Mouse (Mus musculus): Measurements from ENCODE around the gene Sh3yl1. TPM values are rescaled to one million over a fixed set of nuclear protein-coding genes. Genes with fewer than 3 reads are reported as not detected.

Sh3yl1 gene
- polyA plus RNA-seq, 1 experiment from 2014 or later, result 36.0 TPM

DNA sequence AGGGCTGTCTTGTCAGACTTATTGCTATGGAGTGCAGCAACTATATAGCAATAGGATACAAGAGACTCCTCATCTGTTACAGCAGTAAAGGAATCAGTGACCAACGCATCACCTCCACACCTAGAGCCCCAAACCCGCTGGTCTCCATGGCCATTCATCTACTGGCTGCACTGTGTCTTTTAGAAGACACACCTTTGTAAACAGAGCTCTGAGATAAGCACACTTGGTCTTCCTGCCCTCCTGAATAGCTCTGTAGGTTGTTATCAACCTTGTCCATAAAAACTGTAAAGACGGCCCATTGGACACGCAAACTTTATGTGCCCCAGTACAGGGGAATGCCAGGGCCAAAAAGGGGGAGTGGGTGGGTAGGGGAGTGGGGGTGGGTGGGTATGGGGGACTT lies 14.4 kb upstream of the Sh3yl1 start:
- H3K27ac ChIP-seq, result peak overlapping the region; percentile 84
- peak overlapping the region; percentile 27 for H3K4me2 ChIP-seq
- peaks cover 86% of the 10 kb centered on the region for H3K36me3 ChIP-seq
- H3K4me3 ChIP-seq, result no peak overlapping the region
- 31% methylated on average over 4 of the region's 4 CpGs for WGBS (ENCODE audit: insufficient replicate concordance)
- H3K9ac ChIP-seq, result peak overlapping the region; percentile 35; the same call in 1 of the 2 replicates
- no peaks in the 10 kb centered on the region for H3K9me3 ChIP-seq (replicated peaks)
- no peaks in the 10 kb centered on the region for H3K27me3 ChIP-seq (replicated peaks)
- ATAC-seq, result peak; percentile 96
- peaks cover 38% of the 10 kb centered on the region for H3K4me1 ChIP-seq

DNA sequence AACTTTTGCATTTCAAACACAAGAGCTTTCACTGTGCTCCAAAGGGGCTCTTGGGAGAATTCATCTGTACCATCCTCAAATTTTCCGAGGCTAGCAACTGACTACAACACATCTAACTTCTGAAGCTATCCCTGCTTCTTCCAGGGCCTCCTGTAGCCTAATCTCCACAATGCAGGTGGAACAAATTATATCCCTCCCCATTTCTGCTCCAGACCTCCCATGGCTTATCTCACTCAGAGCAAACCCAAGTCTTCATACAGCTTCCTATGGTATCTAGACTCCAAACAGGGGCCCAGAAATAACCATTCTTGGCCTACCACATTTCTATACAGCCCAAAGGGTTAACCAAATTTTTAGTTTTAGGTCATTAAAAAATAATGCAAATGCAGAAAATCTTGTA lies 2.8 kb upstream of the Sh3yl1 start:
- H3K9me3 ChIP-seq (replicated peaks), result no peaks in the 10 kb centered on the region
- WGBS (ENCODE audit: insufficient replicate concordance), result 27% methylated on average over 1 of the region's 1 CpGs
- H3K9ac ChIP-seq, result peak overlapping the region; percentile 95
- H3K27ac ChIP-seq, result peak overlapping the region; percentile 98
- H3K4me3 ChIP-seq, result peak overlapping the region; percentile 92
- peaks cover 71% of the 10 kb centered on the region for H3K4me1 ChIP-seq
- ATAC-seq, result peak; percentile 85
- peak overlapping the region; percentile 85 for H3K4me2 ChIP-seq
- H3K27me3 ChIP-seq (replicated peaks), result no peaks in the 10 kb centered on the region
- peaks cover 39% of the 10 kb centered on the region for H3K36me3 ChIP-seq

DNA sequence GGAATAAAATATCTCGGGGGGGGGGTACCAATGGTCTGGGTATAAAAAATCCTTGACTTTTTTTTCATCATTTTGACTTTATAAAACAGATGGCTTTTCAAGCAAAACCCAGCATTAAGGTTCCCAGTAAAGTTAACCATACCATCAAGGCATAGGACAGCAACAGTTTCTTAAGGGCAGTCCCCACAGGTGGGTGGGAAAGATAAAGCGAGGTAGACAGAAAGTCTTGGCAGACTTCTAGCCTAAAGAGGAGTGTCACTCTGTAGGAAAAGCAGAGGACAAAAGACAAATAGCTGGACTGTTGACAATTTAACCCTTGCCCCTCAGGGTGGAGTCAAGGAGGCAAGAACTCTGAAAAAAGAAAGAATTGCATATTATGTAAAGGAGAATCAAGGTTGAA lies 1.6 kb upstream of the Sh3yl1 start:
- peak overlapping the region; percentile 98 for H3K27ac ChIP-seq
- peak overlapping the region; percentile 85 for H3K4me2 ChIP-seq
- no peaks in the 10 kb centered on the region for H3K9me3 ChIP-seq (replicated peaks)
- H3K4me1 ChIP-seq, result peaks cover 71% of the 10 kb centered on the region
- peak overlapping the region; percentile 95 for H3K9ac ChIP-seq
- peak overlapping the region; percentile 92 for H3K4me3 ChIP-seq
- WGBS (ENCODE audit: insufficient replicate concordance), result 27% methylated on average over 2 of the region's 2 CpGs
- no peaks in the 10 kb centered on the region for H3K27me3 ChIP-seq (replicated peaks)
- ATAC-seq, result peak; percentile 68
- peaks cover 27% of the 10 kb centered on the region for H3K36me3 ChIP-seq

DNA sequence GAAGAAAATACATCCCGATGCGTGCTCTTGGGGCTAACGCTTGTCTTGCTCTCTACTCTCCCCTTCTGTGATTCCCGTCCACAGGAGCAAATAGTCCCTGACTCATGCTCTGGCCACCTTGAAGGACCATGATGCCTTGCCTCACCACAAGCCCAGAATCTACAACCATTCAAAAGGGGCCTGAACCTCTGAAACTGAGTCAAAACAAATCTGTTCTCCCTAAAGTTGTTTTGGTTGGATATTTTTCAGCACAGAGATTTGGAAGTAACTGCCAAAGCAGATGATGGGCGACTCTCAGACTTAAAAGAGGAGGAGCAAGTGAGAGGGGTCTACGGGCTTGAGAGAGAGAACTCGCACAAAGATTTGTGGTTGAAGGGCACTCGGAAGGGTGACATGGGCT lies 608 bp upstream of the Sh3yl1 start:
- H3K36me3 ChIP-seq, result peaks cover 23% of the 10 kb centered on the region
- no peaks in the 10 kb centered on the region for H3K27me3 ChIP-seq (replicated peaks)
- peak overlapping the region; percentile 85 for H3K4me2 ChIP-seq
- peak overlapping the region; percentile 98 for H3K27ac ChIP-seq
- no peak for ATAC-seq
- no peaks in the 10 kb centered on the region for H3K9me3 ChIP-seq (replicated peaks)
- H3K4me3 ChIP-seq, result peak overlapping the region; percentile 92
- H3K4me1 ChIP-seq, result peaks cover 62% of the 10 kb centered on the region
- H3K9ac ChIP-seq, result peak overlapping the region; percentile 95
- WGBS (ENCODE audit: insufficient replicate concordance), result 14% methylated on average over 8 of the region's 8 CpGs

DNA sequence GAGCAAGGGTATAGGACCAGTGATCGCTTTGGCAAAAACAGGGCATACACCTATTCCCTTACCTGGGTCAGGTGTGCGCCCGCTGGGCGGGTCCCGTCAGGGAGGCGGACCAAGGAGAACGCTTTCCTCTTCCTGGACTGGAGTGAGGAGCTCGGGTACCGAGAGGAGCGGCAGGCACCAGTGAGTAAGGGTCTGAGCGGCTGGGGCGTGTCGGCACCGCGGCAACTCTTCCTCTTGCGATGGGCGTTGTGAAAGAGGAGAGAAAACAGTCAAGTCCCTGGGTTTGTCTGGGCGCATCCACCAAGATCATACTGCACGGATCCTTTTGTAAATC lies 547 bp downstream of the Sh3yl1 start:
- Histone ChIP-seq H3K36me3 (peaks cover 12% of the 10 kb centered on the region), H3K27me3 (replicated peaks) (no peaks in the 10 kb centered on the region), H3K4me2 (peak overlapping the region; percentile 85), H3K27ac (peak overlapping the region; percentile 98), H3K4me1 (peaks cover 51% of the 10 kb centered on the region), H3K9me3 (replicated peaks) (no peaks in the 10 kb centered on the region), H3K9ac (peak overlapping the region; percentile 95), H3K4me3 (peak overlapping the region; percentile 92)
- 3% methylated on average over 19 of the region's 19 CpGs for WGBS (ENCODE audit: insufficient replicate concordance)
- peak; percentile 20 for ATAC-seq

DNA sequence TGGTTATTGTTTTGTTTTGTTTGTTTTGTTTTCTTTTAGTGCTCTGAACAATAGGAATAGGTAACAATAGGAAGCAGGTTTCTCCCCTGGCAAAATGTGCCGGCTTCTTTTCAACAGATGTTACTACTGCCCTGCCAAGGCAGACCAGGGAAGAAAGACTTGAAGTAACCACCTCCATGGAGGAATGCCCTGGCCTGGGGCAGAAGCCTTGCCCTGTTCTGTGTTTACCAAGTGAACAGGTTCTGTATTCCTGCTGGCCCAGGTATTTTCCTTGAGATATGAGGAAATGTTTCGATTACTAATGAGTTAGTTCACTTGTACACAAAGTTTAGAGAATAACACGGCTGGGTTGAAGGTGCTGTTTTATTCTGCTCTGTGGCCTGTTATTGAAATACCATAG lies 1.4 kb downstream of the Sh3yl1 start:
- peak overlapping the region; percentile 98; the same call in 1 of the 2 replicates for H3K27ac ChIP-seq
- peaks cover 4% of the 10 kb centered on the region for H3K36me3 ChIP-seq
- H3K4me1 ChIP-seq, result peaks cover 42% of the 10 kb centered on the region
- no peaks in the 10 kb centered on the region for H3K9me3 ChIP-seq (replicated peaks)
- H3K9ac ChIP-seq, result peak overlapping the region; percentile 95
- peak overlapping the region; percentile 85 for H3K4me2 ChIP-seq
- H3K27me3 ChIP-seq (replicated peaks), result no peaks in the 10 kb centered on the region
- no peak for ATAC-seq
- H3K4me3 ChIP-seq, result peak overlapping the region; percentile 92
- WGBS (ENCODE audit: insufficient replicate concordance), result 66% methylated on average over 3 of the region's 3 CpGs

DNA sequence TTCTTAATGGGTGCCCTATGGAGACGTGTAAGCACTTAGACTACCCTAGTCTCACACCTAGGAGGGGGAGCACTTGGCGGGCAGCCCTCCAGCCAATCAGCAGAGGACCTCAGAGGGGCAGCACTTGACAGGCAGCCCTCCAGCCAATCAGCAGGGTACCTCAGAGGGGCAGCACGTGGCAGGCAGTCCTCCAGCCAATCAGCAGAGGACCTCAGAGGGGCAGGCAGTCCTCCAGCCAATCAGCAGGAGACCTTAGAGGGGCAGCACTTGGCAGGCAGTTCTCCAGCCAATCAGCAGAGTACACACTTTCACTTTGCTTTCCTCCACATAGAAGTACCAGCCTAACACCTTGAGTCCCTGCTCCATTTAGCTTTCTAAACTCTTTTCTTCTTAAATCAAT lies 10.9 kb downstream of the Sh3yl1 start:
- H3K9me3 ChIP-seq (replicated peaks), result no peaks in the 10 kb centered on the region
- H3K4me1 ChIP-seq, result peaks cover 4% of the 10 kb centered on the region; the same call in 1 of the 2 replicates
- no peak overlapping the region for H3K4me3 ChIP-seq
- H3K9ac ChIP-seq, result no peak overlapping the region
- ATAC-seq, result peak; percentile 76
- no peaks in the 10 kb centered on the region for H3K27me3 ChIP-seq (replicated peaks)
- 78% methylated on average over 3 of the region's 3 CpGs for WGBS (ENCODE audit: insufficient replicate concordance)
- peaks cover 44% of the 10 kb centered on the region for H3K36me3 ChIP-seq
- H3K4me2 ChIP-seq, result no peak overlapping the region
- no peak overlapping the region for H3K27ac ChIP-seq

DNA sequence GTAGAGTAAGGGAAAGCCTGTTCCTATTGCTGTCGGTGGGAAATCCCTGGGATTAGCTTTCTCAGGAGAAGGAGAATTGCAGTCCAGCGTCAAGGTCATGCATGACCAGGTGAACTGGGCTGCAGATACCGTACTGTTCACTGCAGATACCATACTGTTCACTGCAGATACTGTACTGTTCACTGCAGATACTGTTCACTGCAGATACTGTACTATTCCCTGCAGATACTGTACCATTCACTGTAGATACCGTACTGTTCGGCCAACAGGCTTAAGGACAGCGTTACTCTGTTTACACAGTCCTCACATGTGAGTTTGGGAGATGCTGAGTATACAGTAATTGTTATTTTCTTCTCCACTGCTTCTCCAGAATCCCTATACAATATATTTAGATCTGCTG lies 16.7 kb downstream of the Sh3yl1 start:
- 81% methylated on average over 6 of the region's 6 CpGs for WGBS (ENCODE audit: insufficient replicate concordance)
- H3K4me3 ChIP-seq, result no peak overlapping the region
- peak; percentile 75; the same call in 1 of the 2 replicates for ATAC-seq

DNA sequence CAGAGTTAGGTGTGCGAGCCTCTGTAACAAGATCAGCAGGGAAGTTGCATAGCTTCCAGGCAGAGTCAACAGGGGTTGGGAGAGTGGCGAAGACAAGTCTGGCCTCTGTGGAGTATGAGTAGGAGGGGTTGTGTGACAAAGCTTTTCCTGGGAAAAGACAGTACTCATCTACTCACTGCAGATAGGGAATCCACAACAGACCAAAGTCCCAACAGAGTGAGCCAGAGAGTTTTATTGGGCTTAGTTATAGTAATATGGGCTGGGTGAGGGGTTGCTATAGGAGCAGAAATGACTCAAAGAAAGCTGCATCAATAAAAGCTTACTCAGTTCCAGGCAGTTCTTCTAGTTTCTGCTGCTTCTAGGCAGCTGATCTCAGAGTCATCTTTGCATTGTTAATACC lies 21.8 kb downstream of the Sh3yl1 start:
- Histone ChIP-seq H3K27me3 (replicated peaks) (no peaks in the 10 kb centered on the region), H3K9me3 (replicated peaks) (no peaks in the 10 kb centered on the region), H3K27ac (no peak overlapping the region), H3K4me1 (0 out of 2 replicates have a peak, but pooled peaks cover under 1% of the 10 kb centered on the region), H3K36me3 (peaks cover 29% of the 10 kb centered on the region), H3K9ac (no peak overlapping the region), H3K4me2 (no peak overlapping the region), H3K4me3 (no peak overlapping the region)
- ATAC-seq, result no peak
- WGBS (ENCODE audit: insufficient replicate concordance), result 67% methylated on average over 2 of the region's 2 CpGs

More for the DNA sequence above, 16.7 kb downstream of the Sh3yl1 start:
- no peaks in the 10 kb centered on the region for H3K9me3 ChIP-seq (replicated peaks)
- no peak overlapping the region for H3K27ac ChIP-seq
- peaks cover 60% of the 10 kb centered on the region for H3K36me3 ChIP-seq
- peaks cover 4% of the 10 kb centered on the region; the same call in 1 of the 2 replicates for H3K4me1 ChIP-seq
- H3K9ac ChIP-seq, result no peak overlapping the region
- H3K4me2 ChIP-seq, result no peak overlapping the region
- H3K27me3 ChIP-seq (replicated peaks), result no peaks in the 10 kb centered on the region

DNA sequence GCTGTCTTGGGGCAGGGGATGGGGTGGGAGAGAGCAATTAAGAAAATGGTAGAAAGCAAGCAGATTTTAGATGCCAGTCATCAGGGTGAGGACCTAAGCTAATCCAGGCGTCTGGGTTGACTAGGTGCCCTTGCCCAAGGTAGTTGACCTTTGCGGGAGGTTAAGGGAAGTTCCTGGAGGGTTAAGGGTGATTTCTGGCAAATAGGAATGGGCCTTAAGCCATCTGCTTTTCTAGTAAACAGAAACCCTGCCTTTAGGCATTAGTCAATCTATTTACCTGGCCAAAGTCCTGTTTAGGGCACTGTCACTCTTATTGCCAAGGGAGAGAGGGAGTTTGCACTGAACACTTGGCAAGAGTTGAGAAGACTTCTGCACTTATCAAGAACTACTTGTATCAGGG lies 25.4 kb downstream of the Sh3yl1 start:
- Histone ChIP-seq H3K27me3 (replicated peaks) (no peaks in the 10 kb centered on the region), H3K4me1 (no peaks in the 10 kb centered on the region), H3K4me2 (no peak overlapping the region), H3K4me3 (no peak overlapping the region), H3K9ac (no peak overlapping the region), H3K9me3 (replicated peaks) (no peaks in the 10 kb centered on the region), H3K27ac (no peak overlapping the region), H3K36me3 (peaks cover 46% of the 10 kb centered on the region)
- 73% methylated on average over 2 of the region's 2 CpGs for WGBS (ENCODE audit: insufficient replicate concordance)
- no peak for ATAC-seq

DNA sequence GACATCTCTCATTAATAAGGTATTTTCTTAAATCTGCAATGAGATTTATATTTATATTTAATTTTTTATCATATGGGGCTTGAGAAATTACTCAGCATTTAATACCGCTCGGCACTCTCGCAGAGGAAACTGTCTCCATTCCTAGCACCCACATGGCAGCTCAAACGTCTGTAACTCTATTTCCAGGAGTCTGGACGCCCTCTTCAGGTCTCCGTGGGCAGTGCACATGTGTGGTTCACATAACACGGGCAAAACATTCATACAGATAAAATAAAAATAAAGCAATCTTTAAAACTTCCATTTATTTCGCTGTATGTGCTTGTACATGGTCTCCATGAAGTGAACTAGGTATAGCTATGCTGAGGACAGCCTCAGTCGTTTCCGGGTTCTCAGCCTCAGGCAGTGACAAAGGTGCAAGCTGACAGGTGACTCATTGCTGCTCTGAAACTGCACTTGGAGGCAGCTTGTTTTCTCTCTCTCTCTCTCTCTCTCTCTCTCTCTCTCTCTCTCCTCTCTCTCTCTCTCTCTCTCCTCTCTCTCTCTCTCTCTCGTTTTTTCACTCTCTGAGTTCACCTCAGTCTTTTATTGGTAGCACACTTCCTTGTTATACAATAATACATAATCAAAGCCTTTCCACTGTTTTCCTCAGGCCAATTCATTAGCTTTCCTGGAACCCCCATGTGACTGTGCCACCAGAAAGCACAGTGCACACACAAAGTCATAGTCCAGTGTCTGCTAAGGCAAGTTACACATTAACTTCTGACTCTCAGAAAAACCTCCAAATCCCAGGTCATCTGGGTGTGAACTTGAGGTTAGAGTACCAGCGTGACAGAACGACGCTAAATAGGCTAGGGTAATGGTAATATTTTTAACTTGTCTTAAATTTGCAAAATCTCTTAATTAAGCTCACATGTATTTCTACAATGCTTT lies 31.9 kb downstream of the Sh3yl1 start:
- peaks cover 75% of the 10 kb centered on the region for H3K36me3 ChIP-seq
- no peak overlapping the region for H3K9ac ChIP-seq
- 0 out of 2 replicates have a peak overlapping the region, but pooled peaks have one; percentile 50 for H3K27ac ChIP-seq

DNA sequence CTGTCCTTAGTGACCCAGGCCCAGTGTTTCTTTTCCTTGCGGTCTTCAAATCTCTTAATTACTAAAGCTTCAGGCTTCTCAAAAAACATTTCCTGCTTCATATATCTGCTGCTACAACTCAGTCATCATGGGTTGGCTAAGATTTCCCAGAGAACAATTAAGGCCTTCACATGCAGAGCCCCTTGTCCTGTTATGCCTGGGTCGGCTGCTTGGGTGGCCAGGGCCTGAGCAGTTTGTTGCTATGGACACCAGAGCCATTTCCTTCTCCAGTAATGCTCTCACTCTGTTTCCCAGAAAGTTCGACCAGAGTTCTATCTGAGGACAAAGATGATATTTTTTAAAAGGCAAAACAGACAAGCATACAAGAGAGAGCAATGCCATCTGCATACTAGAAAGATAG lies 32.7 kb downstream of the Sh3yl1 start:
- H3K27me3 ChIP-seq (replicated peaks), result no peaks in the 10 kb centered on the region
- peaks cover 67% of the 10 kb centered on the region for H3K36me3 ChIP-seq
- no peak for ATAC-seq
- H3K4me2 ChIP-seq, result no peak overlapping the region
- no peak overlapping the region for H3K4me3 ChIP-seq
- no peak overlapping the region for H3K9ac ChIP-seq
- no peak overlapping the region for H3K27ac ChIP-seq
- 75% methylated on average over 3 of the region's 3 CpGs for WGBS (ENCODE audit: insufficient replicate concordance)
- no peaks in the 10 kb centered on the region for H3K4me1 ChIP-seq
- no peaks in the 10 kb centered on the region for H3K9me3 ChIP-seq (replicated peaks)

More for the DNA sequence above, 31.9 kb downstream of the Sh3yl1 start:
- Histone ChIP-seq H3K9me3 (replicated peaks) (no peaks in the 10 kb centered on the region), H3K4me3 (no peak overlapping the region), H3K4me2 (no peak overlapping the region), H3K27me3 (replicated peaks) (no peaks in the 10 kb centered on the region), H3K4me1 (no peaks in the 10 kb centered on the region)
- peak; percentile 74 for ATAC-seq
- WGBS (ENCODE audit: insufficient replicate concordance), result 82% methylated on average over 14 of the region's 14 CpGs

All from liver, embryonic 12.5 days (tissue).